Mouse (Mus musculus) MEL (cell line): ENCODE measurements at regions not wholly inside any gene's neighbourhood (a gene's known extent, or its start where the extent isn't known, plus 50 kb on each side); places are given as distances from the start of the nearest gene placed in this dataset.

Experiments used
- BHLHE40 ChIP-seq: IDR thresholded peaks from 2 replicates; pipeline ENCODE4 v1.6.1; 2012; ENCODE audit warnings: low read depth, mild to moderate bottlenecking, inconsistent platforms, low read length, improper control_type of control experiment, borderline replicate concordance
- CHD2 ChIP-seq: IDR thresholded peaks from 2 replicates; pipeline ENCODE4 v1.6.1; 2011; ENCODE audit warnings: low read length, improper control_type of control experiment
- CTCF ChIP-seq, 3 experiments: IDR thresholded peaks in 2 of 3; conservative IDR thresholded peaks in 1 of 3; 2 replicates each; pipeline ENCODE4 v1.5.1; 2011 to 2012; ENCODE audit warnings: low read length in 3 of 3, low read depth in 2 of 3, mild to moderate bottlenecking in 2 of 3, improper control_type of control experiment in 1 of 3, inconsistent platforms in 1 of 3, mixed read lengths in 1 of 3, moderate library complexity in 1 of 3; ENCODE audit not compliant: control insufficient read depth in 1 of 3, insufficient read depth in 1 of 3, poor library complexity in 1 of 3, severe bottlenecking in 1 of 3
- ETS1 ChIP-seq: IDR thresholded peaks from 2 replicates; pipeline ENCODE4 v1.6.1; 2012; ENCODE audit warnings: low read depth, mild to moderate bottlenecking, inconsistent platforms, low read length, improper control_type of control experiment, moderate library complexity
- KAT2A ChIP-seq: conservative IDR thresholded peaks from 2 replicates; pipeline ENCODE4 v1.6.1; 2012; ENCODE audit warnings: low read depth, low read length, improper control_type of control experiment, inconsistent platforms
- MEF2A ChIP-seq: IDR thresholded peaks from 2 replicates; pipeline ENCODE4 v1.6.1; 2014; ENCODE audit warnings: low read depth, mild to moderate bottlenecking, inconsistent platforms, low read length, improper control_type of control experiment; ENCODE audit not compliant: poor library complexity, insufficient replicate concordance, severe bottlenecking; ENCODE audit errors: extremely low read depth
- POLR2A ChIP-seq, 2 experiments: IDR thresholded peaks; 2 replicates each; pipeline ENCODE4 v1.6.1; 2011 to 2012; ENCODE audit warnings: low read length in 2 of 2, mild to moderate bottlenecking in 2 of 2, control low read depth in 1 of 2, improper control_type of control experiment in 1 of 2, low read depth in 1 of 2, moderate library complexity in 1 of 2; ENCODE audit not compliant: control insufficient read depth in 1 of 2, insufficient read depth in 1 of 2, poor library complexity in 1 of 2
- UBTF ChIP-seq: IDR thresholded peaks from 2 replicates; pipeline ENCODE4 v1.6.1; 2012; ENCODE audit warnings: low read depth, mild to moderate bottlenecking, inconsistent platforms, low read length, improper control_type of control experiment, moderate library complexity, borderline replicate concordance; ENCODE audit not compliant: insufficient read depth

GRCm38 (mm10) chr2:116768459-116769047 lies 109.9 kb upstream of the Tmco5 start:
- TF ChIP-seq MEF2A (no peak), ETS1 (no peak), CTCF (IDR thresholded peaks at IDR 0.05 in 2 of 3, conservative IDR thresholded peaks at IDR 0.05 in 1 of 3; ENCODE audit: control insufficient read depth in 1 of 3, insufficient read depth in 1 of 3, low read depth in 2 of 3, low read length in 3 of 3, poor library complexity in 1 of 3, severe bottlenecking in 1 of 3) (no peak), BHLHE40 (no peak), UBTF (no peak), KAT2A (no peak), POLR2A (IDR thresholded peaks at IDR 0.05; ENCODE audit: control insufficient read depth in 1 of 2, insufficient read depth in 1 of 2, low read depth in 1 of 2, low read length in 2 of 2, poor library complexity in 1 of 2) (no peak), CHD2 (no peak)
